Mouse (Mus musculus): ENCODE data around the gene Pitpnb. TPM values are rescaled to one million over a fixed set of nuclear protein-coding genes. Genes with fewer than 3 reads are reported as not detected.

The Pitpnb gene
- polyA plus RNA-seq, 1 experiment from 2014 or later, result 131 TPM

DNA sequence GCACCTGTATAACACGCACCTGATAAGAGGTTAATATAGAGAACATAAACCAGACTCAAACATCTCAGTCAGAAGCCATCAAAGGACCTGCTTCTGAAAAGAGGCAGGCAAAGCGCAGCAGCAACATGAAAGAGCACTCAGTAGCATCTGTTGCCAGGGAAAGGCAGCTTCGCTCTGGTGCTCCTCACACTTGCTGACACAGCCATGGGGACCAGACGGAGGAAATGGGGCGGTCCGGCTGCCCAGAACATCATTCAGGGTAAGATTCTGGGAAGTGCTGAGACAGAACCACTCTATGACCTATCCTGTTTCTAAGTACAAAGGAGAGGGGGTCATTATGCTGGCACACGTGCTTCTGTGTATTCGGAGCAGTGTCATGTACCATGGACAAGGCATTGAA is 29.8 kb upstream of the Pitpnb start:
- DNase-seq (ENCODE audit: low spot score) (no peak), ATAC-seq (ENCODE audit: insufficient read depth, low FRiP score, low TSS enrichment) (no peak)
- no peaks in the 10 kb centered on the region for H3K9me3 ChIP-seq (ENCODE audit: control insufficient read depth, low read length)
- H3K4me1 ChIP-seq (ENCODE audit: control insufficient read depth, insufficient read depth, low read length), result no peaks in the 10 kb centered on the region; the same call in 1 of the 2 replicates
- no peaks in the 10 kb centered on the region for H3K36me3 ChIP-seq (ENCODE audit: control insufficient read depth, insufficient read depth, low read length)
- no peak overlapping the region for H3K4me2 ChIP-seq (ENCODE audit: low read depth)
- no peak overlapping the region for H3K4me3 ChIP-seq (ENCODE audit: low read depth, low read length)
- no peak overlapping the region for H3K27ac ChIP-seq (ENCODE audit: low read depth, low read length)
- no peaks in the 10 kb centered on the region for H3K27me3 ChIP-seq (ENCODE audit: control insufficient read depth, insufficient read depth, low read length)
- 59% methylated on average over 8 of the region's 8 CpGs for WGBS
- H3K9ac ChIP-seq (ENCODE audit: low read length), result no peak overlapping the region

DNA sequence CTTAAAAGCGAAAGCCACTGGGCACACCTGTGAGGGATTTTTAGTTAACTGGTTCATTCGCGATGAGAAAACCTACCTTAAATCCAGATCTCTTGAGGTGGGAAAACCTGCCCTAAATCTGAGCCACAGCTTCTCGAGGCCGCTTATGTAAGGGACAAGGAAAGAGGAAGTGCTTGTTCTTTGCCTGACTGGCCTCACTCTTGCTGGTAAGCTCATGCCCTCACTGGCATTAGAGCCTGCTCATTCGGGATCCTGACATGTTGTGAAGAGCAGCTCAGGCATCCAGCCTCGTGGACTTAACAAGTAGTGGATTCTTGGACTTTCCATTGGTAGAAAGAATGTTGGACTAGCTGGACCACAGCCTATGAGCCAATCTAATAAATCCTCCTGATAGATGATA is 28.8 kb upstream of the Pitpnb start:
- Histone ChIP-seq H3K27ac (ENCODE audit: low read depth, low read length) (no peak overlapping the region), H3K36me3 (ENCODE audit: control insufficient read depth, insufficient read depth, low read length) (no peaks in the 10 kb centered on the region), H3K4me1 (ENCODE audit: control insufficient read depth, insufficient read depth, low read length) (no peaks in the 10 kb centered on the region; the same call in 1 of the 2 replicates), H3K4me3 (ENCODE audit: low read depth, low read length) (no peak overlapping the region), H3K27me3 (ENCODE audit: control insufficient read depth, insufficient read depth, low read length) (no peaks in the 10 kb centered on the region), H3K9ac (ENCODE audit: low read length) (no peak overlapping the region), H3K9me3 (ENCODE audit: control insufficient read depth, low read length) (no peaks in the 10 kb centered on the region), H3K4me2 (ENCODE audit: low read depth) (no peak overlapping the region)
- no peak for DNase-seq (ENCODE audit: low spot score)
- 86% methylated on average over 7 of the region's 7 CpGs for WGBS
- no peak for ATAC-seq (ENCODE audit: insufficient read depth, low FRiP score, low TSS enrichment)

- ATAC-seq (ENCODE audit: insufficient read depth, low FRiP score, low TSS enrichment) (no peak), DNase-seq (ENCODE audit: low spot score) (no peak)
- Histone ChIP-seq H3K4me1 (ENCODE audit: control insufficient read depth, insufficient read depth, low read length) (no peaks in the 10 kb centered on the region; the same call in 1 of the 2 replicates), H3K4me3 (ENCODE audit: low read depth, low read length) (no peak overlapping the region), H3K27ac (ENCODE audit: low read depth, low read length) (no peak overlapping the region), H3K36me3 (ENCODE audit: control insufficient read depth, insufficient read depth, low read length) (no peaks in the 10 kb centered on the region), H3K9me3 (ENCODE audit: control insufficient read depth, low read length) (no peaks in the 10 kb centered on the region), H3K4me2 (ENCODE audit: low read depth) (no peak overlapping the region), H3K9ac (ENCODE audit: low read length) (no peak overlapping the region), H3K27me3 (ENCODE audit: control insufficient read depth, insufficient read depth, low read length) (no peaks in the 10 kb centered on the region)
- WGBS, result 89% methylated on average over 3 of the region's 3 CpGs
These were observed 25.8 kb upstream of the Pitpnb start for GRCm38 (mm10) chr5:111304730-111305129.

DNA sequence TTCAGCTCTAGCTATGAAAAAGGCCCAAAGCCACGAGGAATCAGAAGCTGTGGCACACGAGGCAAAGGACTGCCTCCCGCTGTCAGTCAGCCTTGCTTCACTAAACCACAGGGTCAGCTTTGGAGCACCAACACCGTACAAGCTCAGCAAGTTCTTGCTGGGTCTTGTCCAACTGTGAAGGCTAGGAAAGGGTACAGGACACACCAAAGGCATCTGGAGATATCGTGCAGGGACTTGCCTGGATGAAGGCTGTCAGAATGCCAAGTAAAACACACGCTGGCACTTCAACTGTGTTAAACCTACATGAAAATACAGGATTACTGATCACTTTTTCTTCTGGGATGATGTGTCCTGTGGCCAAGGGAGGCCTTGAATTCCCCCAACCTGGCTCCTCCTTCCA is 20.4 kb upstream of the Pitpnb start:
- H3K9me3 ChIP-seq (ENCODE audit: control insufficient read depth, low read length), result no peaks in the 10 kb centered on the region
- H3K9ac ChIP-seq (ENCODE audit: low read length), result no peak overlapping the region
- H3K27ac ChIP-seq (ENCODE audit: low read depth, low read length), result no peak overlapping the region
- no peak for DNase-seq (ENCODE audit: low spot score)
- no peak overlapping the region for H3K4me3 ChIP-seq (ENCODE audit: low read depth, low read length)
- no peaks in the 10 kb centered on the region for H3K4me1 ChIP-seq (ENCODE audit: control insufficient read depth, insufficient read depth, low read length)
- no peaks in the 10 kb centered on the region for H3K36me3 ChIP-seq (ENCODE audit: control insufficient read depth, insufficient read depth, low read length)
- H3K27me3 ChIP-seq (ENCODE audit: control insufficient read depth, insufficient read depth, low read length), result no peaks in the 10 kb centered on the region
- H3K4me2 ChIP-seq (ENCODE audit: low read depth), result no peak overlapping the region
- ATAC-seq (ENCODE audit: insufficient read depth, low FRiP score, low TSS enrichment), result no peak
- WGBS, result 81% methylated on average over 6 of the region's 6 CpGs

- H3K4me3 ChIP-seq (ENCODE audit: low read depth, low read length), result no peak overlapping the region
- no peaks in the 10 kb centered on the region for H3K4me1 ChIP-seq (ENCODE audit: control insufficient read depth, insufficient read depth, low read length)
- H3K27ac ChIP-seq (ENCODE audit: low read depth, low read length), result no peak overlapping the region
- no peak overlapping the region for H3K4me2 ChIP-seq (ENCODE audit: low read depth)
- no peaks in the 10 kb centered on the region for H3K9me3 ChIP-seq (ENCODE audit: control insufficient read depth, low read length)
- ATAC-seq (ENCODE audit: insufficient read depth, low FRiP score, low TSS enrichment), result no peak
- no peak for DNase-seq (ENCODE audit: low spot score)
- H3K36me3 ChIP-seq (ENCODE audit: control insufficient read depth, insufficient read depth, low read length), result no peaks in the 10 kb centered on the region
- no peaks in the 10 kb centered on the region for H3K27me3 ChIP-seq (ENCODE audit: control insufficient read depth, insufficient read depth, low read length)
- no peak overlapping the region for H3K9ac ChIP-seq (ENCODE audit: low read length)
- WGBS, result 94% methylated on average over 9 of the region's 9 CpGs
These were observed 16.7 kb upstream of the Pitpnb start for GRCm38 (mm10) chr5:111313833-111314232.

DNA sequence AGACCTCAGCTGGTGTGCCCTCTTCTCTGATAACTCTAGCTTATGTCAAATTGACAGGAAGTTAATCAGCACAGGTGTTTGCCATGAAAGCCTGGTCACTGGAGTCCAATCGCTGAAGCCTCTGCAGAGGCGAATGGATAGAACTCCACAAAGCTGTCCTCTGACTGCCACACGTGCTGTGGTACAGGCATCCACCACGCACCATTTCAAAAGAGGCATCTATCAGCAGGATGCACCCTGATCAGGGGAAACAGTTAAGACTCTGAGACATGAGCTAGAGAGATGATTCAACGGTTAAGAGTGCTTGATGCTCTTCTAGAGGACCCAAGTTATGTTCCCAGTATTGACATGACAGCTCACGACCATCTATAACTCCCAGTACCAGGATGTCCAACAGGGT is 15.5 kb upstream of the Pitpnb start:
- WGBS, result 89% methylated on average over 6 of the region's 6 CpGs
- Histone ChIP-seq H3K27me3 (ENCODE audit: control insufficient read depth, insufficient read depth, low read length) (no peaks in the 10 kb centered on the region), H3K27ac (ENCODE audit: low read depth, low read length) (no peak overlapping the region), H3K9me3 (ENCODE audit: control insufficient read depth, low read length) (no peaks in the 10 kb centered on the region), H3K4me2 (ENCODE audit: low read depth) (no peak overlapping the region), H3K36me3 (ENCODE audit: control insufficient read depth, insufficient read depth, low read length) (no peaks in the 10 kb centered on the region), H3K4me3 (ENCODE audit: low read depth, low read length) (no peak overlapping the region), H3K4me1 (ENCODE audit: control insufficient read depth, insufficient read depth, low read length) (no peaks in the 10 kb centered on the region), H3K9ac (ENCODE audit: low read length) (no peak overlapping the region)
- no peak for DNase-seq (ENCODE audit: low spot score)
- no peak for ATAC-seq (ENCODE audit: insufficient read depth, low FRiP score, low TSS enrichment)

- Histone ChIP-seq H3K4me3 (ENCODE audit: low read depth, low read length) (no peak overlapping the region), H3K9ac (ENCODE audit: low read length) (no peak overlapping the region), H3K4me1 (ENCODE audit: control insufficient read depth, insufficient read depth, low read length) (no peaks in the 10 kb centered on the region), H3K36me3 (ENCODE audit: control insufficient read depth, insufficient read depth, low read length) (no peaks in the 10 kb centered on the region), H3K9me3 (ENCODE audit: control insufficient read depth, low read length) (no peaks in the 10 kb centered on the region), H3K4me2 (ENCODE audit: low read depth) (no peak overlapping the region), H3K27me3 (ENCODE audit: control insufficient read depth, insufficient read depth, low read length) (no peaks in the 10 kb centered on the region), H3K27ac (ENCODE audit: low read depth, low read length) (no peak overlapping the region)
- no peak for ATAC-seq (ENCODE audit: insufficient read depth, low FRiP score, low TSS enrichment)
- WGBS, result 84% methylated on average over 3 of the region's 3 CpGs
- DNase-seq (ENCODE audit: low spot score), result no peak
These were observed 13.0 kb upstream of the Pitpnb start for GRCm38 (mm10) chr5:111317526-111317925.

- WGBS, result 45% methylated on average over 1 of the region's 1 CpGs
- H3K36me3 ChIP-seq (ENCODE audit: control insufficient read depth, insufficient read depth, low read length), result no peaks in the 10 kb centered on the region
- H3K4me1 ChIP-seq (ENCODE audit: control insufficient read depth, insufficient read depth, low read length), result no peaks in the 10 kb centered on the region
- H3K9ac ChIP-seq (ENCODE audit: low read length), result no peak overlapping the region
- ATAC-seq (ENCODE audit: insufficient read depth, low FRiP score, low TSS enrichment) (no peak), DNase-seq (ENCODE audit: low spot score) (no peak)
- H3K4me2 ChIP-seq (ENCODE audit: low read depth), result no peak overlapping the region
- H3K9me3 ChIP-seq (ENCODE audit: control insufficient read depth, low read length), result no peaks in the 10 kb centered on the region
- no peak overlapping the region for H3K27ac ChIP-seq (ENCODE audit: low read depth, low read length)
- H3K4me3 ChIP-seq (ENCODE audit: low read depth, low read length), result no peak overlapping the region
- H3K27me3 ChIP-seq (ENCODE audit: control insufficient read depth, insufficient read depth, low read length), result no peaks in the 10 kb centered on the region
These were observed 11.6 kb upstream of the Pitpnb start for GRCm38 (mm10) chr5:111318946-111319345.

DNA sequence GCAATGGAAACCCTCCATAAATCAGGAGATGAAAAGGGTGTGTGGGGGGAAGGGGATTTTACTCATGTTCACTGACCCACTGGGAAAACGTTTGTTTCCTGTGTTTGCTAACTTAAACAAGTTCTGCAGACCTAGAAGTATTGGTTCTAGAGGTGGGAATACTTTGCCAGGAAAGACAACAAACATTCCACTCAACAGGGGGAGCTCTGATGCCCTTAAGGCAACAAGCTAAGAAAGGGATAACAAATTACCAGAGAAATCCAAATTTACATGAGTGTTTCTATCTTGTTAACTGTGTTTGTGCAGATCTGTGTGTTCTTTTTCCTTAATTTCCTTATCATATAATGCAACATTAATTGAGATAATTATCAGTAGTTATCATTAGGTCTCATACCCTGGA is 4.8 kb upstream of the Pitpnb start:
- no peaks in the 10 kb centered on the region for H3K27me3 ChIP-seq (ENCODE audit: control insufficient read depth, insufficient read depth, low read length)
- no peaks in the 10 kb centered on the region for H3K9me3 ChIP-seq (ENCODE audit: control insufficient read depth, low read length)
- no peaks in the 10 kb centered on the region for H3K4me1 ChIP-seq (ENCODE audit: control insufficient read depth, insufficient read depth, low read length)
- H3K4me3 ChIP-seq (ENCODE audit: low read depth, low read length), result no peak overlapping the region
- H3K36me3 ChIP-seq (ENCODE audit: control insufficient read depth, insufficient read depth, low read length), result no peaks in the 10 kb centered on the region
- 5% methylated on average over 1 of the region's 1 CpGs for WGBS
- no peak overlapping the region for H3K27ac ChIP-seq (ENCODE audit: low read depth, low read length)
- H3K4me2 ChIP-seq (ENCODE audit: low read depth), result no peak overlapping the region
- no peak overlapping the region for H3K9ac ChIP-seq (ENCODE audit: low read length)
- ATAC-seq (ENCODE audit: insufficient read depth, low FRiP score, low TSS enrichment) (no peak), DNase-seq (ENCODE audit: low spot score) (no peak)
